Mouse (Mus musculus) B cell, adult 62 days (primary cell): ENCODE measurements around the gene Maoa. TPM values are rescaled to one million over a fixed set of nuclear protein-coding genes. Genes with fewer than 3 reads are reported as not detected.

Source experiments
- total RNA-seq: library from RNA; stranded (reverse); gene quantifications from 4 replicates; pipeline ENCODE4 v1.2.4, GENCODE M21; 2023

Gene Maoa
- 0.12 to 0.23 TPM (median 0.15 TPM) in 4 replicates for total RNA-seq

DNA sequence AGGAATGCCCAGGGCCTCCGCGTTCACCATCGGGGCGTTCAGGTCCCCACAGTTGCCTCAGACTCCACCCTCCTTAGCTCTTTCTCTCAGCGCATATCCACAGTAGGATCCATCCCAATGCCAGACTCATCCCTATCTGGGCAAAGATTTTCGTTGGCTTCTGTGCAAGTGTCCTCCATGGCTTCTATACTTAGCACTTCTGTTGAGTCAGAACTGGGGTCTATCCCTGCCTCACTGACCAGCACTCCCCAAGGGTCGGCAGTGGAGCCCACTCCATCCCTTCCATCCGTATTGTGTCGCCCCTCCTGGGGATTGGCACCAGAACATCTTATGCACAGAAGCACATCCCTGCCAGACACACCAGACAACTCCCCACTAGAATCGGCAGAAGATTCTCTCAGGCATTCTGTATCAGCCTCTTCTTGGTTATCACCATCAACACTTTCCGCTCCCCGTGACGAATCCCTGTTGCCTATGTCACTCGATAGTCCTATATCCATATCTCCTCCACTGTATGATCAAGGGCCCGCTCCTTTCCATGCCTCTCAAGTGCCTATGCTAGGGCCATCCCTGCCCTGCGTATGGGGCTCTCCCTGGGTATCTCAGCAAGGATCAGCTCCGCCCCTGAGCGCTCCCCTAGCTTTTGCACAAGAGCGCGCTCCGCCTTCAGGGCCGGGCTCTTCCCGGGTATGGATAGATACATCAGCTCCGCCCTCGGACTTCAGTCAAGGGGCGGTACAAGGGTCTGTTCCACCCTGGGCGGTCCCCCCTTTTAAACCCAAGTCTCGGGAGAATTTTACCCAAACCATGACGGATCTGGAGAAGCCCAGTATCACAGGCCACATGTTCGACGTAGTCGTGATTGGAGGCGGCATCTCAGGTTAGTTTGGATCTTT, at the start of gene Maoa:
TSS of gene Maoa (plus strand) at position 665 of the 896 bp plus-strand sequence.

Other genes with a start within 250 kb of the Maoa start
- not detected in 4 replicates for gene Cypt1, start 96.8 kb upstream of the Maoa start, total RNA-seq
- gene Maob, start 197.7 kb downstream of the Maoa start, total RNA-seq: not detected in 4 replicates